Mouse (Mus musculus) ES-Bruce4 (cell line): ENCODE data around the gene Ext2.

ENCODE experiments used
- CTCF ChIP-seq: IDR thresholded peaks from one replicate; pipeline ENCODE4 v1.8.1; 2011; ENCODE audit warnings: low read depth, low read length
- EP300 ChIP-seq: IDR thresholded peaks from 2 replicates; pipeline ENCODE4 v1.6.1; 2011; ENCODE audit warnings: low read depth, low read length; ENCODE audit not compliant: insufficient read depth
- POLR2A ChIP-seq: IDR thresholded peaks from one replicate; pipeline ENCODE4 v1.8.1; 2011; ENCODE audit warnings: low read length; ENCODE audit not compliant: insufficient read depth

DNA sequence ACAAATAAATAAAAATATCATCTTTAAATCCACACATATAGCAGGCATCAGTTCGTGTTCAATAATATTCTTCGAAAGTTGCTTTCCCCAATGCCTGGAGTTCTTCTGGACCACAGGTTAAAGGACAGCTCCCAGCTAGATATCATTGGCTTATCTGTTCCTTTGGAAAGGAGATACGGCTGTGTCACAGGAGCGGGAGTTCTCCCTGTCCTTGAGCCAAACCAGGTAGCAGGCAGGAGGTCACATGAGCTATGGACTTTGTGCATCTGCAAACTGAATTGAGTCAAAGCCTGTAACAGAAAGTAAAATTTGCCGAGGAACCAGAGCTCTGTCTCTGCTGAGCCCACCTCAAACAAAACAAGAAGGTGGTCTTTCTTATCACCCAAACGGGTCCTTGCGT lies 209.3 kb downstream of the Ext2 start:
- TF ChIP-seq CTCF = no peak
- no peak for TF ChIP-seq POLR2A
- TF ChIP-seq EP300 = no peak
